Mouse (Mus musculus) midbrain, embryonic 10.5 days (tissue): Measurements from ENCODE around the gene Wfikkn2. TPM values are rescaled to one million over a fixed set of nuclear protein-coding genes. Genes with fewer than 3 reads are reported as not detected.
A peak's percentile ranks its signal among the peaks of the same experiment; 100 is the strongest.

Experiments
- DNase-seq: peaks from one replicate; pipeline ENCODE4 v3.0.0-alpha.2; 2017; ENCODE audit warnings: low spot score
- H3K27ac ChIP-seq: fragments of 300-500 bp; sonication (generic); replicated peaks from 2 replicates; pipeline ENCODE4 v1.5.1; 2016; ENCODE audit warnings: mild to moderate bottlenecking
- H3K27me3 ChIP-seq: fragments of 300-500 bp; sonication (generic); 2 replicates; pipeline ENCODE4 v1.6.1; 2016; ENCODE audit warnings: low read depth, mild to moderate bottlenecking; ENCODE audit not compliant: poor library complexity, severe bottlenecking
- H3K36me3 ChIP-seq: fragments of 300-500 bp; sonication (generic); 2 replicates; pipeline ENCODE4 v1.6.1; 2016; ENCODE audit warnings: mild to moderate bottlenecking, moderate library complexity
- H3K4me1 ChIP-seq: fragments of 300-500 bp; sonication (generic); 2 replicates; pipeline ENCODE4 v1.6.1; 2016
- H3K4me3 ChIP-seq: fragments of 300-500 bp; sonication (generic); 2 replicates; pipeline ENCODE4 v1.5.1; 2016; ENCODE audit warnings: mild to moderate bottlenecking, moderate library complexity
- H3K9me3 ChIP-seq: fragments of 300-500 bp; sonication (generic); replicated peaks from 2 replicates; pipeline ENCODE4 v1.6.1; 2016; ENCODE audit warnings: mild to moderate bottlenecking
- WGBS: fragments of 180-500 bp; shearing (Covaris S2); methylation state at CpG from one replicate; pipeline ENCODE4 v1.1.7; 2016; 5-methylcytosine and 5-hydroxymethylcytosine counted together
- polyA plus RNA-seq: library from polyadenylated mRNA; unstranded; fragments of >200 nt; fragmentation: Nextera tagmentation; extraction: Ambion mirVana; gene quantifications from 2 replicates; pipeline ENCODE4 v1.2.1, GENCODE M21; 2016

The Wfikkn2 gene
- polyA plus RNA-seq, 1 experiment from 2014 or later: 0.27 TPM

GRCm38 (mm10) chr11:94229207-94229960 is 16.4 kb downstream of the Wfikkn2 start:
- H3K4me3 ChIP-seq: no peak overlapping the region
- H3K27ac ChIP-seq: no peak overlapping the region
- H3K27me3 ChIP-seq: no peaks in the 10 kb centered on the region
- 92% methylated on average over 5 of the region's 5 CpGs for WGBS
- DNase-seq: no peak
- no peaks in the 10 kb centered on the region for H3K36me3 ChIP-seq
- peaks cover 40% of the 10 kb centered on the region for H3K4me1 ChIP-seq
- H3K9me3 ChIP-seq: no peaks in the 10 kb centered on the region

- DNase-seq: peak; percentile 11
- Histone ChIP-seq H3K27ac (peak overlapping the region; percentile 61; the same call in 1 of the 2 replicates), H3K9me3 (no peaks in the 10 kb centered on the region), H3K4me1 (peaks cover 32% of the 10 kb centered on the region), H3K36me3 (no peaks in the 10 kb centered on the region), H3K27me3 (no peaks in the 10 kb centered on the region), H3K4me3 (no peak overlapping the region)
- WGBS: 56% methylated on average over 9 of the region's 9 CpGs
Measured at GRCm38 (mm10) chr11:94228416-94228815, 17.4 kb downstream of the Wfikkn2 start.

GRCm38 (mm10) chr11:94225985-94226384 is 19.8 kb downstream of the Wfikkn2 start:
- no peaks in the 10 kb centered on the region for H3K36me3 ChIP-seq
- H3K9me3 ChIP-seq: no peaks in the 10 kb centered on the region
- DNase-seq: peak; percentile 14
- WGBS: 49% methylated on average over 7 of the region's 7 CpGs
- H3K27me3 ChIP-seq: no peaks in the 10 kb centered on the region
- peaks cover 18% of the 10 kb centered on the region for H3K4me1 ChIP-seq
- no peak overlapping the region for H3K27ac ChIP-seq
- H3K4me3 ChIP-seq: no peak overlapping the region

GRCm38 (mm10) chr11:94223531-94223930 is 22.3 kb downstream of the Wfikkn2 start:
- no peak overlapping the region for H3K4me3 ChIP-seq
- H3K27ac ChIP-seq: no peak overlapping the region
- no peaks in the 10 kb centered on the region for H3K36me3 ChIP-seq
- H3K4me1 ChIP-seq: peaks cover 17% of the 10 kb centered on the region
- no peak for DNase-seq
- no peaks in the 10 kb centered on the region for H3K27me3 ChIP-seq
- H3K9me3 ChIP-seq: no peaks in the 10 kb centered on the region
- 83% methylated on average over 9 of the region's 9 CpGs for WGBS

GRCm38 (mm10) chr11:94221257-94221656 is 24.5 kb downstream of the Wfikkn2 start:
- WGBS: 96% methylated on average over 7 of the region's 7 CpGs
- Histone ChIP-seq H3K27ac (no peak overlapping the region), H3K9me3 (no peaks in the 10 kb centered on the region), H3K36me3 (no peaks in the 10 kb centered on the region), H3K4me1 (peaks cover 25% of the 10 kb centered on the region), H3K4me3 (no peak overlapping the region), H3K27me3 (no peaks in the 10 kb centered on the region)
- DNase-seq: no peak

- no peak overlapping the region for H3K4me3 ChIP-seq
- WGBS: 51% methylated on average over 2 of the region's 2 CpGs
- H3K4me1 ChIP-seq: peaks cover 58% of the 10 kb centered on the region
- H3K27me3 ChIP-seq: no peaks in the 10 kb centered on the region
- DNase-seq: peak; percentile 11
- peak overlapping the region; percentile 64 for H3K27ac ChIP-seq
- H3K36me3 ChIP-seq: peaks cover 23% of the 10 kb centered on the region
- H3K9me3 ChIP-seq: no peaks in the 10 kb centered on the region
Measured at GRCm38 (mm10) chr11:94216247-94216646, 29.6 kb downstream of the Wfikkn2 start.

- Histone ChIP-seq H3K9me3 (no peaks in the 10 kb centered on the region), H3K27ac (no peak overlapping the region), H3K4me3 (no peak overlapping the region), H3K36me3 (peaks cover 23% of the 10 kb centered on the region), H3K4me1 (peaks cover 60% of the 10 kb centered on the region), H3K27me3 (no peaks in the 10 kb centered on the region)
- WGBS: 90% methylated on average over 3 of the region's 3 CpGs
- DNase-seq: peak; percentile 11
Measured at GRCm38 (mm10) chr11:94215581-94215980, 30.2 kb downstream of the Wfikkn2 start.

- Histone ChIP-seq H3K4me3 (peak overlapping the region; percentile 14; the same call in 1 of the 2 replicates), H3K4me1 (peaks cover 65% of the 10 kb centered on the region), H3K9me3 (no peaks in the 10 kb centered on the region), H3K27me3 (no peaks in the 10 kb centered on the region), H3K36me3 (peaks cover 23% of the 10 kb centered on the region), H3K27ac (no peak overlapping the region)
- peak; percentile 15 for DNase-seq
- WGBS: 91% methylated on average over 29 of the region's 29 CpGs
Measured at GRCm38 (mm10) chr11:94213735-94214594, 31.8 kb downstream of the Wfikkn2 start.

GRCm38 (mm10) chr11:94212997-94213396 is 32.8 kb downstream of the Wfikkn2 start:
- no peaks in the 10 kb centered on the region for H3K9me3 ChIP-seq
- H3K36me3 ChIP-seq: peaks cover 23% of the 10 kb centered on the region
- H3K4me1 ChIP-seq: peaks cover 56% of the 10 kb centered on the region
- H3K27me3 ChIP-seq: no peaks in the 10 kb centered on the region
- peak overlapping the region; percentile 78 for H3K4me3 ChIP-seq
- 80% methylated on average over 4 of the region's 4 CpGs for WGBS
- DNase-seq: no peak
- no peak overlapping the region for H3K27ac ChIP-seq

GRCm38 (mm10) chr11:94212489-94212836 is 33.3 kb downstream of the Wfikkn2 start:
- DNase-seq: no peak
- Histone ChIP-seq H3K27me3 (no peaks in the 10 kb centered on the region), H3K4me3 (peak overlapping the region; percentile 78), H3K27ac (peak overlapping the region; percentile 96), H3K9me3 (no peaks in the 10 kb centered on the region), H3K4me1 (peaks cover 55% of the 10 kb centered on the region), H3K36me3 (peaks cover 23% of the 10 kb centered on the region)
- 2% methylated on average over 7 of the region's 7 CpGs for WGBS

- H3K4me1 ChIP-seq: peaks cover 54% of the 10 kb centered on the region
- H3K4me3 ChIP-seq: peak overlapping the region; percentile 78
- peak overlapping the region; percentile 96 for H3K27ac ChIP-seq
- H3K9me3 ChIP-seq: no peaks in the 10 kb centered on the region
- no peaks in the 10 kb centered on the region for H3K27me3 ChIP-seq
- under 1% methylated on average over 48 of the region's 61 CpGs for WGBS
- H3K36me3 ChIP-seq: peaks cover 23% of the 10 kb centered on the region
- DNase-seq: peak; percentile 86
Measured at GRCm38 (mm10) chr11:94211651-94212488, 33.9 kb downstream of the Wfikkn2 start.

- 1% methylated on average over 50 of the region's 55 CpGs for WGBS
- H3K9me3 ChIP-seq: no peaks in the 10 kb centered on the region
- peak; percentile 99 for DNase-seq
- H3K36me3 ChIP-seq: peaks cover 23% of the 10 kb centered on the region
- peak within 1 kb of the TSS; percentile 78 for H3K4me3 ChIP-seq
- H3K27me3 ChIP-seq: no peaks in the 10 kb centered on the region
- peak within 1 kb of the TSS; percentile 96 for H3K27ac ChIP-seq
- H3K4me1 ChIP-seq: peaks cover 54% of the 10 kb centered on the region
Measured at GRCm38 (mm10) chr11:94211124-94211603, 34.6 kb downstream of the Wfikkn2 start, which contains the start of gene Tob1. Gene Tob1 (plus strand): TSS chr11:94211454.
